Mouse (Mus musculus): ENCODE data around the gene Zfp607a. TPM values are rescaled to one million over a fixed set of nuclear protein-coding genes. Genes with fewer than 3 reads are reported as not detected.
"Not testable (repeated sequence)": the region's sequence is repeated elsewhere in the genome, so short reads cannot be mapped to it uniquely, and the experiment has no call there.

Zfp607a gene
- total RNA-seq (2021), result 1 to 10 TPM; 1.7 to 2.0 TPM
- long read RNA-seq, experiment 1, partial matches to known transcripts, result 0 of 1 reads
- long read RNA-seq, experiment 1, other reads (novel, unspliced or antisense), result 0 of 1 reads
- long read RNA-seq, experiment 2, partial matches to known transcripts, result 0 of 4 reads
- long read RNA-seq, experiment 2, other reads (novel, unspliced or antisense), result 1 of 4 reads

DNA sequence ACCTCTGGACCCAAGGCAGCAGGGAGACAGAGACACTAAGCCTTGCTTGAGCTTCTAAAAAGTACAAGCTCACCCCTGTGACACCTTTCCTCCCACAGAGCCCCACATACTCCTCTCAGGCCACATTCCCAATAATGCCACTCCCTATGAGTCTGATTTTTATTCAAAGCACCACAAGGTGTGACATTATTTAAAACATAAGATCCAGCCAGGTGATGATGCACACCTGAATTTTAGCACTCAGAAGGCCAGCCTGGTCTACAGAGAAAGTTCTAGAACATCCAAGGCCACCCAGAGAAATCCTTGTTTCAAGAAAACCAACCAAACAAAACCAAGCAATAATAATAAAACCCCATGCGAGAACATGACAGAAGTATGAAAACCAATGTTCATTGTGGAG, at the start of gene Zfp607a:
Zfp607a (plus strand) TSS at position 301 of the 400 bp plus-strand sequence.
- intact Hi-C loops (cut with DNase I; ENCODE audit: low total_unique reads), result no loop called here
- DNase-seq, result no peak

GRCm38 (mm10) chr7:27818526-27819110, 38.7 kb upstream of the Zfp607a start:
- intact Hi-C loops (cut with DNase I; ENCODE audit: low total_unique reads), result no loop called here
- no peak for DNase-seq

DNA sequence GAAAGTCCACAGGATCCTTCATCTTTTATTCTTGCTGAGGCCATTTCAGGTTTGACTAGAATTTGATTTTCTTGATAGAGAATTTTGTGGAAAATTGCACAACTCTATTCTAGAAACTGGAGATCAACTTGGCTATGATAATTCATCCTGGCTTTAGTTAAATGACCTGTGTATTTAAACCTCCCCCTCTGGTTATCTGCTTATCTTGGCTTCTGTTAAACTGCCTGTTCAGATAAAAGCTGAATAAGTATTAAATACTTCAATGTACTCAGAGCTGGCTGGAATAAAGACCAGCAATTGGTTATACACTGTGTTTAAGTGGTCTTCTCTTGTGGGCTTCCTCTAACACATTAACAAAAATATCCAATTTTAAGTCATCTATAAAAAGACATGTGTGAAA, 34.7 kb upstream of the Zfp607a start:
- DNase-seq, result no peak
- intact Hi-C loops (cut with DNase I; ENCODE audit: low total_unique reads), result no loop called here

- intact Hi-C loops (cut with DNase I; ENCODE audit: low total_unique reads), result no loop called here
- DNase-seq, result no peak
Observed at GRCm38 (mm10) chr7:27834131-27834530, 23.2 kb upstream of the Zfp607a start.

DNA sequence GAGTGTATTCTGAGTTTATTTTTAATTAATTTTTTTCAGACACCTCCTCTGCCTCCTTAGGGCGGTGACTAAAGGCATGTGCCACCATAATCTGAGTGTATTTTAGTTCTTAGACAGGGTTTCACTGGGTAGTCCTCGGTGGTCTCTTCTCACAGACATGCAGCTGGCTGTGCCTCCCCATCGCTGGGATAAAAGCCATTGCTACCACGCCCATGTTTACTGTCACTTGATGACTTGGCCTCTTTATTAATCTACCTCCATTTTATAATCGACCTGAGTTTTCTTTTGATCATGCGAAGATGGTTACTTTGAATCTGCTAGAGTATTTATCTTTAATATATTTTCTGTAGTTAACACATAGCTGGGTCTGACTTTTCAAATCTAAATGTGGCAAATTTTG, 19.4 kb upstream of the Zfp607a start:
- intact Hi-C loops (cut with DNase I; ENCODE audit: low total_unique reads), result no loop called here
- DNase-seq, result no peak

- DNase-seq, result peak; percentile 89
- intact Hi-C loops (cut with DNase I; ENCODE audit: low total_unique reads), result no loop called here
Observed at GRCm38 (mm10) chr7:27838323-27839249, 18.7 kb upstream of the Zfp607a start, which contains the start of gene Zfp59. Gene Zfp59 (plus strand): TSS chr7:27838607.

DNA sequence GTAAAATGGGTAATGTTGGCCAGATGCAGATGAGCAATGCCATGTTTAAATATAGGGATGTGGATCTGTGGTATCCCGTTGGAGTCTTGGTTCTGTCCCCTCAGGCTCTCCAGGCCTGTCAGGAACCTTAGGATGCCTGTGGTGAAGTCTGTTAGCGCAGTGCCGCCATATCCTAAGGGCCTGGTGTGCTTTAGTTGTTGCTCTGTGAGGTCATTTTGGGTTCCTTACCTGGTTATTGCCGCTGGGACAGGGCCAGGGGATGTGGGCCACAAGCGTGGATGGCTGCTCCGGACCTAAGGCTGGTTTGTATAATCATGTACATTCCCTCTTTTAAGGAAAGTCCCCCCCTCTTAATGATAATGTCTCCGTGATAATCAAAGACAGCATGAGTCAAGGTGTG, 17.7 kb upstream of the Zfp607a start:
- DNase-seq, result no peak
- intact Hi-C loops (cut with DNase I; ENCODE audit: low total_unique reads), result no loop called here

DNA sequence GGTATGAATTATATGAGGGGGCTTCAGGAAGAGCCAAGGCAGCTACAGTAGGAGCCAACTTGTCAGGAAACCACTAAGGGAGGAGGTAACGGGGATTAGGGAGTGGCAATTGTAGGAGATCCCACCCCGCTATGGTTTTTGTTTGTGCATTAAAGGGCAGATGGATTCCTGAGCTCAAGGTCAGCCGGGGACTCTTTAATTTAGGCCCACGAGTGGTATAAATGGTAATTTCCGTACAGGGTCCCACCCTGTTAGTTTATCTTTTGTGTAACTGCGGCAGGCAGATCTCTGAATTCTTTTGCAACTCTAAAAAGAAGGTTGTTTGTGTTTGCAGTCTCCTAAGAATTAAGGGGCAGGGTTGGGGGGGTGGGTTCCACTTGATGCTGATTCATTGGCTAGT, 17.2 kb upstream of the Zfp607a start:
- DNase-seq, result no peak
- intact Hi-C loops (cut with DNase I; ENCODE audit: low total_unique reads), result no loop called here

DNA sequence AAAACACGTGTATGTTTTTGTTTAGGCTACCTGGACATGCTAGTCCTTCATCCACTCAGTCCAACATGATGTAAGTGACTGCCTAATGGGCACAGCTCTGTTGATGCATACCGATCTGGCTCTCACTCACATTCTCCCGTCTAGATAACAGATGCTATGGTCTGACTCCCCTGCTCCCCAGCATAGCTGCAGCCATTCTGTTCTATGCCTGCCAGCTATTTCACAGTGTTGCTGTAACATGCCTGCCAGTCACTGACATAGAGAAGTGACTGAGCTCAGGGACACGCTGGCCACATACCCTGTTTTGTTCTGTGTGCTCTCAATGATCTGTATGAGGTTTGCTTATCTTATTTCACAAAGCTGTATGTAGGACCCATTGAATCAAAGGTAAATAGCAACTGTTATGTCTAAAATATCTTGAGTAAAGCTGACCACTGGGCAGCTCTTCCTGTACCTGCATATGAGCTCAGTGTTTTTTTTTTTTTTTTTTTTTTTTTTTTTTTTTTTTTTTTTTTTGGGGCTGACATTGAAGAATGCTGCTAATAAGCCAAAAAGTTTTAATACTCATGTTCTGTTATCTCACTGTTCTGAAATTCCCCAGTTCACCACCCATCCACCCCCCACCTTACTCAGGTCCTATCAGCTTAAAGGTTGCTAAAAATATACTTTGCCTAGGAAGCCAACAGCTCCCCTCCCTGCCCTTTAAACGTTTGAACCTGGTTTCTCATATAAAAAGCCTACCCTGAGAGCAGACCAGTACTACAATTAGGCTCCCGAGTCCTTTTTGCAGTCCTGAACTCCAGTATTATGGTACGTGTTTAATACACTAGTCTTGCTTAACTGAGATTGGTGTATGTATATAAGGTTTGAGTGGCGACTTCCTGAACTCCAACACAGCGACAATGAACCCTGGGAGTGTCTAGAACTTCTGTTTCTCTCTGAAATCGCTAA, 2.2 kb downstream of the Zfp607a start:
- no peak for DNase-seq
- intact Hi-C loops (cut with DNase I; ENCODE audit: low total_unique reads), result no loop called here

DNA sequence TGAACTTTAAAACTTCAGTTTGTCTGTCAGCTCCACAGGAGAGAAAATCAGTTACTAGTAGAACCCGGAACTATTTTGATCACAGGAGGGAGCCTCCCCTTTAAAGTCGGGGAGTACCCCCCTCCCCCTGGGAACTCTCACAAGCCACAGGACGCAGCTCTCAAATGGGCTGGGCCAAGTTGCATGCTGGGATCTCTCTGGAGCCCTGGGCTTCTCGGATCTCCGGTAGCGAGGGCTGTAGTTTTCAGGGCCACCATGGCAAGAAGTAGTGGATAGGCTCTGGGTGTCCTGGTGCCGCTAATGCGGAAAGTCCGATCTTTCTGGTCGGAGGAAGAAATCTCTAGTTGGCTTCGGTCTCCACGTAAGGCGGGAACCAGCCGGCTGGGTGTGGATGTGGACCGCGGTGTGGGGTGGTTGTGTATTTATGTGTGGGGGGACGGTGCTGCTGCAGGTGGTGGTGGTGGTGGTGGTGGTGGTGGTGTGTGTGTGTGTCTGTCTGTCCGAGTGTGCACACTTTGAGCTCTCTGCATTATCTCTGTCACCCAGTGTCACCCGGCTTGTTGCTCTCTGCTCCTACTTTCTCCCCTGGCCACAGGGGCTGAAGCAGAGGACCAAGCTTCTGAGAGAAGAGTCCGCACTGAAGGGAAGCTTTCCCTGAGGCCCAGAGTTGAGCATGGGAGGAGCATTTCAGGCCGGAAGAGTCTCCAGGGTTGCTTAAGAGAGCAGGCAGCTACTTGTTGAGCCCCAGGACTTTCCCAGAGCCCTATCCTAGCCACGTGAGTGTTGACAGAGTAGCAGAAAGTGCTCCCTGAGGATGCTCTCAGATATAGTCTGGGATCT, 3.3 kb downstream of the Zfp607a start:
- DNase-seq, result peak; percentile 79
- intact Hi-C loops (cut with DNase I; ENCODE audit: low total_unique reads), result no loop called here

DNA sequence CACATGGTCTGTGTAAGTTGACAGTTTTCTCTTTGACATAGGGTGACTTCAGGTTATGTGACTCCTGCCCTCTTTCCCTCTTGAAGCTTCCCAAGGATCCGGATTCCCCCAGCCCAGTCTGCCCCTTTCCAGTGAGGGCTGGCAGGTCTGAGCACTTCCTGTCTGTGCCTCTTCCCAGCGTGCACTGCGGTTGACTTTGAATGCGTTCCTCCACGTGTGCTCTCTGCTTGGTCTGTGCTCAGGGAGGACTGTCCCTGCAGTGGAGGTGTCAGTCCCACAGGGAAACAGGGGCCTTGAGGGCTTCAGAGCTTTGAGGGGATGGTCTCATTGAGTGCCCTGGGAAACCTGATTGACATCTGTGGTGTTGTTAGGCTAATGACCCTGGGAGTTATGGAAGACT, 5.3 kb downstream of the Zfp607a start:
- intact Hi-C loops (cut with DNase I; ENCODE audit: low total_unique reads); DNase-seq: not testable (repeated sequence)

DNA sequence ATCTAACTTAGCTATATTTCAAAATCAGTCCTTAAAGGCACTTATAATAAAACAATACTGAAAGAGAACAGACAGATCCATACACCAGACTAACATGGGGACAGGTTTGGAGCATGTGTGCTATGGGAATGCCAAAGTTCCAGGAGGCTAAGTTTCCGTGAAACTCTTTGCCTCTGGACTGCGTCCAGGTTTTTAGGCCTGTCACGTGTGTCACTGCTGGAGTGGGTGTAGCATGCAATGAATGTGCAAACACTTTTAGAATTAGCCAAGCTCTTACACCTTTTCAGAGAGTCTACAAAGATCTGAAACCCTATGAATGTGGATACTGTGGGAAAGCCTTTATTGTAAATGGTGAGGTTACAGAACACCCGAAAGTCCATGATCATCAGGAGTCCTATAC, 24.4 kb downstream of the Zfp607a start:
- intact Hi-C loops (cut with DNase I; ENCODE audit: low total_unique reads), result no loop called here
- no peak for DNase-seq

DNA sequence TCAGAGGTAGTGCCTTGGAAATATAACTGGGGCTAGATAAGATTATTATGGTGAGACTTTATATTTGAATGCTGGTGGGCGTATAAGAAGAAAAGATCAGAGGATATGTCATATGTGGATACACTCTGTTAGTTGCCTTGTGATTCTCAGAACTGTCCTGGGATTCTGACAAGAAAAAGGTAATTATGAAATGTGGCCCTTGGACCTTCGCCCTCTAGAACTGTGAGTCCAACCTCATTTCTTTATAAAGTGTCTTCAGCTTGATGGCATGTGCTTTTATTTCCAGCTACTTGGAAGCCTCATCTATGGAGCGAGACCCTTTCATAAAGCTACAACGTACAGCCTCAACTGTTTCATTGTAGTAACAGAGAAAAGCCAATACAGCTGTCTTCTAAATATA, 43.3 kb downstream of the Zfp607a start:
- intact Hi-C loops (cut with DNase I; ENCODE audit: low total_unique reads), result no loop called here

GRCm38 (mm10) chr7:27905061-27905848, 47.9 kb downstream of the Zfp607a start:
- intact Hi-C loops (cut with DNase I; ENCODE audit: low total_unique reads), result no loop called here
- DNase-seq, result no peak

More for the DNA sequence above, 43.3 kb downstream of the Zfp607a start:
- no peak for DNase-seq

DNA sequence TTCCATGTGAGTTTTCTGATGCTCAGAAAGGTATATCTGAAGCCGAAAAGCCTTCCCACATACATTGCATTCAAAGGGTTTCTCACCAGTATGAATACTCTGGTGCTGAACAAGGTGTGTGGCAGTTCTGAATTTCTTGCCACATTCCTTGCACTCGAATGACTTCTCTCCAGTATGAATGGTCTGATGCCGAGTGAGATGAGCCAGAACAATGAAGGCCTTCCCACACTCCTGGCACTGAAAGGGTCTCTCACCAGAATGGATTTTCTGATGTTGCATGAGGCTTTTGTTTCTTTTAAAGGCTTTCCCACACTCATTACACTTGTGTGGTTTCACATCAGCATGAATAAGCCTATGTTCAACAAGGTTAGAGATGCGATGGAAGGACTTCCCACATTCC, 53.6 kb downstream of the Zfp607a start:
- intact Hi-C loops (cut with DNase I; ENCODE audit: low total_unique reads); DNase-seq: not testable (repeated sequence)

DNA sequence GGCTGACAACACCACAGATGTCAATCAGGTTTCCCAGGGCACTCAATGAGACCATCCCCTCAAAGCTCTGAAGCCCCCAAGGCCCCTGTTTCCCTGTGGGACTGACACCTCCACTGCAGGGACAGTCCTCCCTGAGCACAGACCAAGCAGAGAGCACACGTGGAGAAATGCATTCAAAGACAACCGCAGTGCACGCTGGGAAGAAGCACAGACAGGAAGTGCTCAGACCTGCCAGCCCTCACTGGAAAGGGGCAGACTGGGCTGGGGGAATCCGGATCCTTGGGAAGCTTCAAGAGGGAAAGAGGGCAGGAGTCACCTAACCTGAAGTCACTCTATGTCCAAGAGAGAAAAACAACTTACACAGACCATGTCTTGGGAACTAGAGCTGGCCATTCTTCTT, 69.7 kb downstream of the Zfp607a start:
- intact Hi-C loops (cut with DNase I; ENCODE audit: low total_unique reads), result not testable (repeated sequence)

GRCm38 (mm10) chr7:27928818-27929695, 71.7 kb downstream of the Zfp607a start, which contains the start of gene Zfp974:
Gene Zfp974 (minus strand): TSS chr7:27929460.
- intact Hi-C loops (cut with DNase I; ENCODE audit: low total_unique reads), result no loop called here
- DNase-seq, result peak; percentile 66

More for the DNA sequence above, 69.7 kb downstream of the Zfp607a start:
- DNase-seq, result not testable (repeated sequence)
